Comparison of ENCODE assay signal across 7 mouse cellular contexts in the genomic region with DNA sequence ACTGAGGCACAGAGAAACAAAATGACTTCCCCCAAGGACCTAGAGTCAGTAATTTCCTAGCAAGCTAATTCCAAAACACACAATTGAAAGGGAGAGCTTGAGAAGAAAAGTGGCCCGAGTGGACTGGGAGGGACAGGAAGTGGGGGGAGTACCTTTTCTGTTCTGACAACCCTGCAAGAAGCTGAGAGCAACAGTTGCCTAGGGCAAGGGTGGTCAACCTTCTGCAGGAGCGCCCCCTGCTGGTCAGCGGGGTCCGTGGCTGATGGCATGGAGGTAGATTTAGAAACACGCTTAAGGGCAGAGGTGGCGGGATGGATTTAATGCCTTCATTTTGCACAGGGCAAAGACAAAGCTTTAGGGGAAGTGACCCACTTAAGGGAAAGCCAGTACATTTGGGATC. TPM values are rescaled to one million over a fixed set of nuclear protein-coding genes. Genes with fewer than 3 reads are reported as not detected.
DNase-seq lines count a peak whose midpoint lies in the region; ATAC-seq and TF ChIP-seq lines count a peak whose summit lies in the region.

No protein-coding gene starts in this region.

- H3K4me2 ChIP-seq in embryonic facial prominence, embryonic 11.5 days (ENCODE audit: low read depth, low read length): no peak overlapping the region
- H3K4me2 ChIP-seq in kidney, embryonic 14.5 days (replicated peaks; ENCODE audit: low read depth, low read length): no peak overlapping the region
- no peak overlapping the region for H3K4me2 ChIP-seq in lung, embryonic 14.5 days

- H3K4me3 ChIP-seq in embryonic facial prominence, embryonic 11.5 days (ENCODE audit: low read depth, low read length): no peak overlapping the region
- H3K4me3 ChIP-seq in kidney, embryonic 14.5 days (ENCODE audit: low read length): no peak overlapping the region
- H3K4me3 ChIP-seq in lung, embryonic 14.5 days (ENCODE audit: low read depth, low read length): no peak overlapping the region
- no peak overlapping the region for H3K4me3 ChIP-seq in small intestine, adult 2 months (ENCODE audit: low read depth, low read length)

- H3K9ac ChIP-seq in embryonic facial prominence, embryonic 11.5 days (replicated peaks; ENCODE audit: low read length): no peak overlapping the region
- H3K9ac ChIP-seq in kidney, embryonic 14.5 days (ENCODE audit: low read depth, low read length): no peak overlapping the region
- no peak overlapping the region for H3K9ac ChIP-seq in lung, embryonic 14.5 days

- TF ChIP-seq POLR2A in small intestine, adult 2 months (IDR thresholded peaks at IDR 0.05; ENCODE audit: low read depth, low read length): no peak

- no peak overlapping the region for H3K27ac ChIP-seq in embryonic facial prominence, embryonic 11.5 days (replicated peaks; ENCODE audit: low read depth, low read length)
- H3K27ac ChIP-seq in kidney, embryonic 14.5 days (ENCODE audit: low read depth, low read length): no peak overlapping the region
- H3K27ac ChIP-seq in lung, embryonic 14.5 days (ENCODE audit: low read depth): no peak overlapping the region
- H3K27ac ChIP-seq in small intestine, adult 2 months (ENCODE audit: insufficient read depth, low read depth, low read length): no peak overlapping the region

- no peaks in the 10 kb centered on the region for H3K36me3 ChIP-seq in embryonic facial prominence, embryonic 11.5 days (replicated peaks; ENCODE audit: control insufficient read depth, insufficient read depth, low read depth, low read length)
- no peaks in the 10 kb centered on the region for H3K36me3 ChIP-seq in kidney, embryonic 14.5 days (ENCODE audit: control insufficient read depth, insufficient read depth, low read length)
- no peaks in the 10 kb centered on the region for H3K36me3 ChIP-seq in lung, embryonic 14.5 days (ENCODE audit: insufficient read depth)
- no peaks in the 10 kb centered on the region for H3K36me3 ChIP-seq in small intestine, adult 2 months (ENCODE audit: control insufficient read depth, insufficient read depth, low read length)

- peak; percentile 94 for TF ChIP-seq CTCF in lung, embryonic 14.5 days (IDR thresholded peaks at IDR 0.05; ENCODE audit: low read depth)
- peak; percentile 96 for TF ChIP-seq CTCF in small intestine, adult 2 months (IDR thresholded peaks at IDR 0.05; ENCODE audit: extremely low read depth, insufficient read length, insufficient replicate concordance, low read depth, low read length)

- 10% methylated on average over 6 of the region's 6 CpGs for WGBS in embryonic facial prominence, embryonic 11.5 days
- WGBS in kidney, embryonic 14.5 days: 7% methylated on average over 6 of the region's 6 CpGs
- 11% methylated on average over 6 of the region's 6 CpGs for WGBS in lung, embryonic 14.5 days
- WGBS in small intestine, adult 2 months: 11% methylated on average over 6 of the region's 6 CpGs

- H3K9me3 ChIP-seq in embryonic facial prominence, embryonic 11.5 days (replicated peaks; ENCODE audit: control insufficient read depth, low read length): no peaks in the 10 kb centered on the region
- H3K9me3 ChIP-seq in kidney, embryonic 14.5 days (ENCODE audit: control insufficient read depth, low read length): no peaks in the 10 kb centered on the region
- H3K9me3 ChIP-seq in lung, embryonic 14.5 days (ENCODE audit: low read depth, low read length): no peaks in the 10 kb centered on the region

- no peaks in the 10 kb centered on the region for H3K4me1 ChIP-seq in embryonic facial prominence, embryonic 11.5 days (ENCODE audit: control insufficient read depth, insufficient read depth, low read length)
- no peaks in the 10 kb centered on the region for H3K4me1 ChIP-seq in kidney, embryonic 14.5 days (ENCODE audit: control insufficient read depth, insufficient read depth, low read length)
- H3K4me1 ChIP-seq in lung, embryonic 14.5 days (ENCODE audit: insufficient read depth): no peaks in the 10 kb centered on the region
- H3K4me1 ChIP-seq in small intestine, adult 2 months (ENCODE audit: control insufficient read depth, insufficient read depth, insufficient read length, low read length): peaks cover 2% of the 10 kb centered on the region; the same call in 1 of the 2 replicates

- no peak for ATAC-seq in embryonic facial prominence, embryonic 11.5 days (replicated peaks; ENCODE audit: insufficient number of reproducible peaks, low FRiP score, low TSS enrichment, low read depth)
- peak; percentile 48; the same call in 1 of the 2 replicates for ATAC-seq in kidney, embryonic 14.5 days (ENCODE audit: low FRiP score, low TSS enrichment)
- no peak for ATAC-seq in lung, embryonic 14.5 days (ENCODE audit: insufficient read depth)

- H3K27me3 ChIP-seq in embryonic facial prominence, embryonic 11.5 days (ENCODE audit: control insufficient read depth, insufficient read depth, low read length): no peaks in the 10 kb centered on the region; the same call in 1 of the 2 replicates
- no peaks in the 10 kb centered on the region for H3K27me3 ChIP-seq in kidney, embryonic 14.5 days (ENCODE audit: control insufficient read depth, insufficient read depth, low read length)
- H3K27me3 ChIP-seq in lung, embryonic 14.5 days (ENCODE audit: insufficient read depth, low read length): no peaks in the 10 kb centered on the region
- H3K27me3 ChIP-seq in small intestine, adult 2 months (ENCODE audit: control insufficient read depth, insufficient read depth, low read length): no peaks in the 10 kb centered on the region

- DNase-seq in right cerebral cortex, adult 18-20 months: peak; percentile 36
- DNase-seq in right cerebral cortex, postnatal 25 days: no peak
- peak; percentile 84 for DNase-seq in adrenal gland, adult 2 months
- DNase-seq in embryonic facial prominence, embryonic 11.5 days (ENCODE audit: low spot score): peak; percentile 77
- DNase-seq in lung, embryonic 14.5 days: peak; percentile 85

RNA-seq across cellular contexts. Expression of gene Wnt9b, which starts 9.1 kb away (rescaled TPM):
- under 1 TPM; 0.09 to 0.45 TPM for total RNA-seq in adrenal gland, adult 2 months (2021)
- polyA plus RNA-seq in adrenal gland, adult 2 months (2012; rRNA removed): 0.40 and 0.47 TPM in 2 replicates
- 2.1 and 3.9 TPM in 2 replicates for polyA plus RNA-seq in embryonic facial prominence, embryonic 11.5 days (2014; fragmentation: Nextera tagmentation; extraction: Ambion mirVana)
- 4.9 and 8.4 TPM in 2 replicates for polyA plus RNA-seq in kidney, embryonic 14.5 days (2014; fragmentation: Nextera tagmentation; extraction: Ambion mirVana)
- not detected in 2 replicates for polyA plus RNA-seq in lung, embryonic 14.5 days (2014; fragmentation: Nextera tagmentation; extraction: Ambion mirVana)
- polyA plus RNA-seq in small intestine, adult 2 months (2012; rRNA removed): 0.04 and 0.10 TPM in 2 replicates

RNA-seq across cellular contexts. Expression of gene Wnt3, which starts 15.2 kb away (rescaled TPM):
- under 1 TPM in 1 of 2 experiments, not detected in 1; 0.17 TPM for total RNA-seq in adrenal gland, adult 2 months (2021)
- polyA plus RNA-seq in adrenal gland, adult 2 months (2012; rRNA removed): not detected in 2 replicates
- polyA plus RNA-seq in embryonic facial prominence, embryonic 11.5 days (2014; fragmentation: Nextera tagmentation; extraction: Ambion mirVana): 4.7 and 5.3 TPM in 2 replicates
- 0.09 TPM in 1 of 2 replicates, not detected in the other for polyA plus RNA-seq in kidney, embryonic 14.5 days (2014; fragmentation: Nextera tagmentation; extraction: Ambion mirVana)
- polyA plus RNA-seq in lung, embryonic 14.5 days (2014; fragmentation: Nextera tagmentation; extraction: Ambion mirVana): 0.18 TPM in 2 replicates
- 1.1 and 4.8 TPM in 2 replicates for polyA plus RNA-seq in small intestine, adult 2 months (2012; rRNA removed)
